In the genomic region with DNA sequence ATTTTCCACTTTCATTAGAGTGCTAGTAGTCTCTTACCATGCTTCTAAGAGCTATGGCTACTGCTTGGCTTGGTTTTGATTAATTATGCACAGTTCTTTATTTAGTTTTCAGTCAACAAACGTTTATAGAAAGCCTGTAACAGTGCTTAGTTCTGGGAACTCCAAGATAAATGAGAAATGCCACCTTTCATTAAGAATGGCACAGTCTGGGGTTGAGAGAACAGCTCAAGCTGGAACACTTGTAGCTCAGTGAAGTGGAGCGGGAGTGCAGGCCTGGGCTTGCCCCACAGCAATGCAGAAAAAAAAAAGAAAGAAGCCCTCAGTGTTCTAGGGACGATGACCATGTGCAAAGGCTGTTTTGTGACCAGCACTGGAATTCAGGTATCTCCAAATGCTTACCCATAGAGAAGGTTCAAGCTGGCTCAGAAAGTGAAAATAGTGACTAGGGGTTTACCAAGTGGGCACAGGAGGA, we compare ENCODE assay signal across 8 mouse cellular contexts.
DNase-seq lines count a peak whose midpoint lies in the region; ATAC-seq and TF ChIP-seq lines count a peak whose summit lies in the region.

No protein-coding gene starts in this region.

- no peaks in the 10 kb centered on the region for H3K9me3 ChIP-seq in forebrain, embryonic 13.5 days (replicated peaks)
- no peaks in the 10 kb centered on the region for H3K9me3 ChIP-seq in forebrain, embryonic 11.5 days (ENCODE audit: control insufficient read depth, low read length)
- H3K9me3 ChIP-seq in hindbrain, postnatal 0 days (ENCODE audit: low read length) = no peaks in the 10 kb centered on the region
- no peaks in the 10 kb centered on the region for H3K9me3 ChIP-seq in hindbrain, embryonic 14.5 days (ENCODE audit: control insufficient read depth, low read length)

- no peak overlapping the region for H3K4me2 ChIP-seq in forebrain, embryonic 13.5 days
- no peak overlapping the region for H3K4me2 ChIP-seq in forebrain, embryonic 11.5 days (ENCODE audit: low read depth, low read length, severe bottlenecking)
- H3K4me2 ChIP-seq in hindbrain, postnatal 0 days (ENCODE audit: low read depth, low read length) = no peak overlapping the region
- no peak overlapping the region for H3K4me2 ChIP-seq in hindbrain, embryonic 14.5 days (replicated peaks)

- H3K36me3 ChIP-seq in forebrain, embryonic 13.5 days (ENCODE audit: poor library complexity, severe bottlenecking) = no peaks in the 10 kb centered on the region
- H3K36me3 ChIP-seq in forebrain, embryonic 11.5 days (ENCODE audit: control insufficient read depth, insufficient read depth, low read length) = no peaks in the 10 kb centered on the region
- no peaks in the 10 kb centered on the region for H3K36me3 ChIP-seq in hindbrain, postnatal 0 days (ENCODE audit: insufficient read depth, low read length)
- no peaks in the 10 kb centered on the region for H3K36me3 ChIP-seq in hindbrain, embryonic 14.5 days (replicated peaks; ENCODE audit: control insufficient read depth, insufficient read depth)

- no peak overlapping the region for H3K4me3 ChIP-seq in forebrain, embryonic 13.5 days
- no peak overlapping the region for H3K4me3 ChIP-seq in forebrain, embryonic 11.5 days (ENCODE audit: low read depth, low read length)
- H3K4me3 ChIP-seq in hindbrain, postnatal 0 days (ENCODE audit: low read length) = no peak overlapping the region
- no peak overlapping the region for H3K4me3 ChIP-seq in hindbrain, embryonic 14.5 days (replicated peaks; ENCODE audit: low read length)
- H3K4me3 ChIP-seq in brown adipose tissue, adult 24 weeks (ENCODE audit: insufficient read depth, low read depth, low read length) = no peak overlapping the region

- peak overlapping the region; percentile 40 for H3K27ac ChIP-seq in forebrain, embryonic 13.5 days
- no peak overlapping the region for H3K27ac ChIP-seq in forebrain, embryonic 11.5 days (ENCODE audit: low read depth, low read length)
- peak overlapping the region; percentile 62 for H3K27ac ChIP-seq in hindbrain, postnatal 0 days
- no peak overlapping the region for H3K27ac ChIP-seq in hindbrain, embryonic 14.5 days
- peak overlapping the region; percentile 54 for H3K27ac ChIP-seq in brown adipose tissue, adult 24 weeks (replicated peaks; ENCODE audit: low read depth, low read length)

- H3K4me1 ChIP-seq in forebrain, embryonic 13.5 days = peaks cover 45% of the 10 kb centered on the region
- H3K4me1 ChIP-seq in forebrain, embryonic 11.5 days (replicated peaks; ENCODE audit: control insufficient read depth, insufficient read depth, low read length) = peaks cover 11% of the 10 kb centered on the region; the same call in 1 of the 2 replicates
- peaks cover 18% of the 10 kb centered on the region; the same call in 1 of the 2 replicates for H3K4me1 ChIP-seq in hindbrain, postnatal 0 days (ENCODE audit: insufficient read depth, low read length)
- H3K4me1 ChIP-seq in hindbrain, embryonic 14.5 days (replicated peaks; ENCODE audit: control insufficient read depth, insufficient read depth, low read length) = peaks cover 27% of the 10 kb centered on the region
- H3K4me1 ChIP-seq in brown adipose tissue, adult 24 weeks (ENCODE audit: control insufficient read depth, insufficient read depth, insufficient read length, low read length) = peaks cover 23% of the 10 kb centered on the region

- no peak overlapping the region for H3K9ac ChIP-seq in forebrain, embryonic 13.5 days
- no peak overlapping the region for H3K9ac ChIP-seq in forebrain, embryonic 11.5 days (ENCODE audit: low read length)
- no peak overlapping the region for H3K9ac ChIP-seq in hindbrain, postnatal 0 days (replicated peaks; ENCODE audit: low read length)
- H3K9ac ChIP-seq in hindbrain, embryonic 14.5 days = no peak overlapping the region

- 59% methylated on average over 3 of the region's 3 CpGs for WGBS in forebrain, embryonic 13.5 days
- 71% methylated on average over 3 of the region's 3 CpGs for WGBS in forebrain, embryonic 11.5 days
- WGBS in hindbrain, postnatal 0 days = 40% methylated on average over 3 of the region's 3 CpGs
- 54% methylated on average over 3 of the region's 3 CpGs for WGBS in hindbrain, embryonic 14.5 days

- no peak for ATAC-seq in forebrain, embryonic 13.5 days
- no peak for ATAC-seq in forebrain, embryonic 11.5 days (replicated peaks; ENCODE audit: low FRiP score)
- ATAC-seq in hindbrain, postnatal 0 days = no peak
- no peak for ATAC-seq in hindbrain, embryonic 14.5 days (ENCODE audit: low FRiP score)

- TF ChIP-seq CTCF in hindbrain, postnatal 0 days (IDR thresholded peaks at IDR 0.05; ENCODE audit: low read depth) = no peak

- H3K27me3 ChIP-seq in forebrain, embryonic 13.5 days = no peaks in the 10 kb centered on the region
- no peaks in the 10 kb centered on the region for H3K27me3 ChIP-seq in forebrain, embryonic 11.5 days (ENCODE audit: control insufficient read depth, insufficient read depth, low read length)
- no peaks in the 10 kb centered on the region for H3K27me3 ChIP-seq in hindbrain, postnatal 0 days (ENCODE audit: insufficient read depth, low read length)
- H3K27me3 ChIP-seq in hindbrain, embryonic 14.5 days (ENCODE audit: control insufficient read depth, insufficient read depth, low read length) = no peaks in the 10 kb centered on the region

- DNase-seq in forebrain, embryonic 11.5 days (ENCODE audit: low spot score) = no peak
- DNase-seq in hindbrain, postnatal 0 days (ENCODE audit: low spot score) = no peak
- DNase-seq in hindbrain, embryonic 14.5 days (ENCODE audit: low spot score) = no peak
- DNase-seq in A20 (ENCODE audit: low read depth, low spot score) = peak; percentile 30
- no peak for DNase-seq in spleen, postnatal 10 days (ENCODE audit: low spot score in 2 of 2)
- no peak for DNase-seq in frontal cortex, adult 2 months (ENCODE audit: extremely low spot score in 1 of 2, low spot score in 1 of 2)

Comparison
In these comparisons a context has a peak if more than half of its experiments do, and no peak if none do; other contexts are left out.
1. H3K27ac ChIP-seq: peak in forebrain, embryonic 13.5 days (single experiment), hindbrain, postnatal 0 days (single experiment) and brown adipose tissue, adult 24 weeks (single experiment); none in forebrain, embryonic 11.5 days (single experiment) and hindbrain, embryonic 14.5 days (single experiment).